Mouse (Mus musculus) Patski (cell line): ENCODE results near the gene Prkar1a. TPM values are rescaled to one million over a fixed set of nuclear protein-coding genes. Genes with fewer than 3 reads are reported as not detected.
"Not testable (repeated sequence)": the region's sequence is repeated elsewhere in the genome, so short reads cannot be mapped to it uniquely, and the experiment has no call there.

Experiments
- ATAC-seq: fragments of 100-300 bp; one replicate; pipeline ENCODE4 v1.8.0; 2021
- CTCF ChIA-PET: fragments of 350-600 bp; sonication (Branson Sonifier 250); formaldehyde crosslinking; loops from one replicate; lab custom pipeline; 2022; ENCODE audit warnings: inconsistent platforms; lab: Charles Lee
- POLR2A ChIA-PET: fragments of 350-600 bp; sonication (Branson Sonifier 250); formaldehyde crosslinking; loops from one replicate; lab custom pipeline; 2022; ENCODE audit warnings: antibody characterized with exemption, inconsistent platforms; lab: Charles Lee
- DNase-seq: peaks from one replicate; pipeline ENCODE4 v3.0.0-alpha.2; 2011; ENCODE audit warnings: low read depth, low spot score
- H3K27me3 ChIP-seq: fragments of 371-371 bp; one replicate; pipeline ENCODE4 v1.5.1; 2021
- CTCF ChIP-seq: fragments of 100-300 bp; IDR thresholded peaks from one replicate; pipeline ENCODE4 v1.5.1; 2021
- in situ Hi-C: fragments of 300-500 bp; cut with MboI; formaldehyde crosslinking; loops from 3 replicates; pipeline ENCODE4 v1.11.1; 2018; ENCODE audit warnings: low pct_unique_long_range_greater_than_20kb, mixed read lengths
- polyA plus RNA-seq: library from polyadenylated mRNA; unstranded; gene quantifications from one replicate; pipeline ENCODE4 v1.2.3, GENCODE M21; 2021

The Prkar1a gene
- polyA plus RNA-seq, 1 experiment from 2014 or later: 258 TPM

- H3K27me3 ChIP-seq: no peaks in the 10 kb centered on the region
- in situ Hi-C loops: no loop called here
- no peak for DNase-seq
- ATAC-seq: no peak
- TF ChIP-seq CTCF: no peak
- POLR2A ChIA-PET: no interaction called here
- CTCF ChIA-PET: interaction anchor here (1.4 kb wide), 1 partner anchor 14 kb away, joined by 5 read pairs; no protein-coding TSS in a partner anchor
Observed at GRCm38 (mm10) chr11:109656232-109656631, 7.0 kb downstream of the Prkar1a start.

- ATAC-seq, H3K27me3 ChIP-seq, in situ Hi-C loops, POLR2A ChIA-PET, DNase-seq: not testable (repeated sequence)
- CTCF ChIA-PET: interaction anchor here (2.6 kb wide), 1 partner anchor 9 kb away, joined by 14 read pairs; no protein-coding TSS in a partner anchor
Observed at GRCm38 (mm10) chr11:109660526-109660925, 11.3 kb downstream of the Prkar1a start.

DNA sequence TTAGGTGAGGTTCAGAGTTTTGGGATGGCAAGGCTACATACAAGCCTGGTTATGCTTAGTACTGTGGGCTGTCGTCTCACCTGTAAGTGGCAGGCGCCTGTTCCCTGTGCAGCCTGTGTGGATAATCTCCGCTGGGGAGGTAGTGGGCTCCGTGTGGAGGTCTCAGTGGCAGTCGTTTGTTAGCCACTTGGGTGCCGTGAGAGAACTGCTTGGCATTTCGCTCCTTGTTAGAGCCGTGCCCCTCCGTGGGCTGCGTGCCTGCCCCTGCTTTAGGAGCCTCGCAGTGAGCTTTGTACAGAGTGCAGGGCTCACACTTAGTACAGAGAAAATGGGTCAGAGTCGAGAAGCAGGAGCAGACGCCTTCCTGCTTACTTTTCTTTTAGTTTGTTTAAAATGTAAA lies 15.1 kb downstream of the Prkar1a start:
- H3K27me3 ChIP-seq: no peaks in the 10 kb centered on the region
- in situ Hi-C loops: no loop called here
- TF ChIP-seq CTCF: no peak
- POLR2A ChIA-PET: no interaction called here
- DNase-seq: no peak
- no peak for ATAC-seq
- CTCF ChIA-PET: interaction anchor here (3.8 kb wide), 1 partner anchor 44 kb away, joined by 12 read pairs; no protein-coding TSS in a partner anchor

- CTCF ChIA-PET: interaction anchor here (1.5 to 3.8 kb wide), 2 partner anchors 20 to 45 kb away, joined by 3 to 12 read pairs; no protein-coding TSS in a partner anchor
- ATAC-seq (no peak), DNase-seq (no peak)
- in situ Hi-C loops: no loop called here
- no peaks in the 10 kb centered on the region for H3K27me3 ChIP-seq
- no peak for TF ChIP-seq CTCF
- POLR2A ChIA-PET: no interaction called here
Observed at GRCm38 (mm10) chr11:109665424-109665823, 16.2 kb downstream of the Prkar1a start.

DNA sequence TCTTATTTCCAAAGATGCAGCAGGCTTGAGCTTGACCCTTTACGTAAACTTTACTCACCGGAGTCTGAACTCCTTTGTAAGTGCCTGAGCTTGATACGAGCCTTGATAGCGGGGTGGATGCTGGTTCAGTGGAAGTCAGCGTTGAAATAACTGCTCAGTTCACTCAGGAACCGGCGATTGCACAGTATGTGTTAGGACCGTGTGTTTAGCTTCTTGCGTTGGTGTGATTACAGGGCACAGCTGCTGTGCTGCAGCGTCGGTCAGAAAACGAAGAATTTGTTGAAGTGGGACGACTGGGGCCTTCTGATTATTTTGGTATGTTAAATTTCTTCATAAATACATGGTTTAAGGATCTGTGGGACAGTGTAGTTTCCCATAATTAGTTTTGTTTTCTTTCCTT lies 17.2 kb downstream of the Prkar1a start:
- ATAC-seq (no peak), DNase-seq (no peak)
- no peaks in the 10 kb centered on the region for H3K27me3 ChIP-seq
- in situ Hi-C loops: no loop called here
- ChIA-PET CTCF (interaction anchor here (1.1 to 3.8 kb wide), 4 partner anchors 19 to 197 kb away, joined by 3 to 12 read pairs (median 4); no protein-coding TSS in a partner anchor), POLR2A (no interaction called here)
- no peak for TF ChIP-seq CTCF

DNA sequence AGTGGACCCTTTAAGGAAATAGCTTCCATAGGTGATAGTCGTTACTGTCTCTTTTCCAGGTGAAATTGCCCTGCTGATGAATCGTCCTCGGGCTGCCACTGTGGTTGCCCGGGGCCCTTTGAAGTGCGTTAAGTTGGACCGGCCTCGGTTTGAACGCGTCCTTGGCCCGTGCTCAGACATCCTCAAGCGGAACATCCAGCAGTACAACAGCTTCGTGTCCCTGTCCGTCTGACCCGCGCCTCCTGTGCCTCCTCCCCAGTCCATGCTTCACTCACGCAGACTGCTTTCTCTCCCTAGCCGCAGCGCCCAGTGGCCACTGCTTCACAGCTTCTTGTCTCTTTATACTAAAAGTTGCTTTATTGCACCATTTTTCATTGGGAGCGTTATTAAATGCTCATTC lies 18.2 kb downstream of the Prkar1a start:
- POLR2A ChIA-PET: no interaction called here
- no peak for TF ChIP-seq CTCF
- ATAC-seq (no peak), DNase-seq (no peak)
- H3K27me3 ChIP-seq: no peaks in the 10 kb centered on the region
- CTCF ChIA-PET: interaction anchor here (1.1 to 3.8 kb wide), 4 partner anchors 47 to 196 kb away, joined by 3 to 12 read pairs (median 4); partner anchors contain the start of gene Fam20a
- in situ Hi-C loops: no loop called here

DNA sequence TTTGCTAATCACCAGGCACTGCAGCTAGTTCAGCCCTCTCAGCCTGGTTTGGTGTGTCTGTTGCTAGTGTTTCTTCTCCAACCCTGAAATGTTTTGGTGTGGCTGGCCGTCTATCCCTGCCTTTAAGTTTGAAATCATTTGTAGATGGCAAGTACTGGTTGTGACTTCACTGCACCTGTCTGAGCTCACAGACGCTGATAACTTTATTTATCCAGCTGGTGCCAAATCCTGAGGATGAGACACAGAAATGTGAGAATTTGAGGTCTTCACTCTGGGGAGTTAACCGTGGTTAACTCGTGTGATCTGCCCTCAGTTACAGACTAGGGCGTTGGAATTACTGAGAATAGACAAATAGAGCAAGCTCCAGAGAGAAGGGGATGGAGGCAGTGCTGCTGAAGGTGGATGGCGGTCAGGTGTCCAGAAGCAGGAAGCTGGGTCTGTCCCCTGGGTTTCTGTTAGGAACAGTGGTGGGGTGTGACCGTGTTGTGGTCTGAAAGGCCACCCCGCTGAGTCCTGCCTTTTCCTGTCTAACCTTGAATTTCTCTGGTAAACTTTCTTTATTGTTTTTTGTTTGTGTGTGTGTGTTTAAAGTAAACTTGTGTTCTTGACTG lies 19.0 kb downstream of the Prkar1a start:
- CTCF ChIA-PET: interaction anchor here (0.9 to 1.5 kb wide), 3 partner anchors 15 to 195 kb away, joined by 3 read pairs; partner anchors contain the start of gene Fam20a
- TF ChIP-seq CTCF: no peak
- in situ Hi-C loops: no loop called here
- no peak for DNase-seq
- POLR2A ChIA-PET: interaction anchor here (0.9 kb wide), 1 partner anchor 9 kb away, joined by 9 read pairs; no protein-coding TSS in a partner anchor
- no peaks in the 10 kb centered on the region for H3K27me3 ChIP-seq
- no peak for ATAC-seq

DNA sequence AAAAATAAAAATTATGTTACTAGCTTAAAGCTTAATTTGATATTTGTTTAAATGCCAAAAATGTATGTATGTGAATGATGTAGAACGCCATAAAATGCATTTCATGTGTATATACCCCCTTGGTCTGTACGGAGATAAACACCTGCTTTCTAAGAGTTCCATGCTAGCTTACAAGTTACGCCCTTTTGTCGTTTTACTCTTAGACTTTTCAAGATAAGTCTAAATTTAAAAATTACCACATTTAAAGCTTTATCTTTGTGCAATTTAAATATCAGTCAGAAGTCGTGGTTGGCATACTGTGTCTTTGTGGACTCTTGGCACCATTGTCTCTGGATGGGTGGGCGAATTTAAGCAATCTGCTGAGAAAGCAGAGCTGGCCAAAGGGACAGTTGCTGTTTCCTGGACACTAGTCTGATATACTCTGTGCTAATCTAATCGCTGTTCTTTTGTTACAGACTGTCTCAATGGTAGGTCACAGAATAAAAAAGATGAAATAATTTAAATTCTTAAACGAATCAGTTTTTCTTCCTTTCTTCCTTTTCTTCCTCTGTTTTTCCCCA lies 20.0 kb downstream of the Prkar1a start:
- DNase-seq (no peak), ATAC-seq (no peak)
- H3K27me3 ChIP-seq: no peaks in the 10 kb centered on the region
- POLR2A ChIA-PET: interaction anchor here (1.8 kb wide), 1 partner anchor 16 kb away, joined by 6 read pairs; no protein-coding TSS in a partner anchor
- in situ Hi-C loops: no loop called here
- TF ChIP-seq CTCF: no peak
- CTCF ChIA-PET: interaction anchor here (0.7 to 2.7 kb wide), 8 partner anchors 10 to 197 kb away, joined by 3 to 17 read pairs (median 4); partner anchors contain the start of gene Fam20a

DNA sequence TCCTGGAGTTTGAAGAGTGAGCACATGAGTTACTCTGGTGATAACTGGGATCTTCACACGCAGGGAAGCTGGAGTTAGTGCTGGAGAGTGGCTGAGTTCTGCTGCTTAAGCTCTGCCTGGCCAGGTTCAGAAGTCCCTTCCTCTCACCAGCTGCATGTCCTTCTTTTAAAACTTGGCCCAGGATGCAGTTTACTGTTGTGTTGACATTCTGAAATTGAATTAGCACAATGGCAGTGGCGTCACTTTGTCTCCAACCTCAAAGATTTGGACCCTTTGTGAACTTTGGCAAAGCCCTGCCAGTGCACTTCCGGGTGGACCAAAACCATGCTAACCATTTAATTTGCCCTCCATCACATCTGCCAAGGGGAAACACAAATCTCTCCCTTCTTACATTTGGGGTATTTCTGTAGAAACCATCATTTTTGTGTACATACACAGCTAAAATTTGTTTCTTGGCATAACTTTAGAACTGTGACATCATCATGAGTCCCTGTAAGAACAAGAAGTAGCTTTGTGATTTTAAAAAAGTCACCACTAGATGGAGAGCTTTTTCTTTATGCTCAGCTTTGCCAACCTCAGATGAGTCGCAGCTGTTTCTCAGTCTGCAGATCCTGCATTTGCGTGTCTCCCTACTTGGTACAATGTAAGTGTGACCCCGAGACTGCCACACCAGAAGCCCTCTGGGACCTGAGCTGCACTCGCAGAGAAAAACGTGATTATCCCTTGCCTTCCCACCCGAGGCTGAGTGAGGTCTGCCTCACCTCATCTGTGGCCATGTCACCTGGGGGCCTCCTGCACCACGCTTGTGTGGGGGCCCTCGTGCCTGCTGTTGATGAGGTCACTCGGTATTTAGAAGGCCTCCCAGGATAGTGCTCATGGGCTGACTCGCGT lies 21.1 kb downstream of the Prkar1a start:
- in situ Hi-C loops: loop anchor here (5.0 kb wide), 1 partner anchor 187 kb away; no protein-coding TSS in a partner anchor
- H3K27me3 ChIP-seq: no peaks in the 10 kb centered on the region
- ChIA-PET POLR2A (interaction anchor here (1.8 kb wide), 1 partner anchor 17 kb away, joined by 6 read pairs; no protein-coding TSS in a partner anchor), CTCF (interaction anchor here (0.8 to 2.7 kb wide), 11 partner anchors 10 to 597 kb away, joined by 3 to 17 read pairs (median 5); no protein-coding TSS in a partner anchor)
- no peak for DNase-seq
- ATAC-seq: peak; percentile 48
- TF ChIP-seq CTCF: peak; percentile 65
